In genomic region chr13:3669611-3670010, GRCm38 (mm10) we compare ENCODE assay signal across 13 mouse cellular contexts. TPM values are rescaled to one million over a fixed set of nuclear protein-coding genes. Genes with fewer than 3 reads are reported as not detected.
DNase-seq lines count a peak whose midpoint lies in the region; ATAC-seq lines count a peak whose summit lies in the region.
"Had no signal": no experiment of that assay in that cellular context is flagged by ENCODE, and none has a peak within 500 bp of the region (broad histone marks: within the 10 kb centered on the region; RNA-seq: fewer than 3 reads in every experiment).

No protein-coding gene starts in this region.

- H3K9me3 ChIP-seq in embryonic facial prominence, embryonic 10.5 days = peaks cover 4% of the 10 kb centered on the region; the same call in 1 of the 2 replicates
- H3K9me3 ChIP-seq in limb, embryonic 10.5 days (replicated peaks) = no peaks in the 10 kb centered on the region
- H3K9me3 ChIP-seq in liver, embryonic 16.5 days (replicated peaks; ENCODE audit: control insufficient read depth, low read length) = no peaks in the 10 kb centered on the region
- H3K9me3 ChIP-seq: forebrain, embryonic 13.5 days had no signal

- no peak overlapping the region for H3K4me3 ChIP-seq in embryonic facial prominence, embryonic 10.5 days
- H3K4me3 ChIP-seq in limb, embryonic 10.5 days = no peak overlapping the region
- H3K4me3 ChIP-seq in liver, embryonic 16.5 days (ENCODE audit: low read depth, low read length) = no peak overlapping the region
- H3K4me3 ChIP-seq: forebrain, embryonic 13.5 days; hindbrain, embryonic 12.5 days had no signal

- no peak overlapping the region for H3K4me2 ChIP-seq in liver, embryonic 16.5 days (ENCODE audit: low read depth, low read length)
- H3K4me2 ChIP-seq: forebrain, embryonic 13.5 days; hindbrain, embryonic 12.5 days had no signal

- no peak overlapping the region for H3K9ac ChIP-seq in liver, embryonic 16.5 days (ENCODE audit: low read depth, low read length)
- H3K9ac ChIP-seq: forebrain, embryonic 13.5 days; hindbrain, embryonic 12.5 days had no signal

- no peaks in the 10 kb centered on the region for H3K27me3 ChIP-seq in embryonic facial prominence, embryonic 10.5 days (replicated peaks; ENCODE audit: low read depth, poor library complexity, severe bottlenecking)
- H3K27me3 ChIP-seq in limb, embryonic 10.5 days (ENCODE audit: low read depth, poor library complexity, severe bottlenecking) = no peaks in the 10 kb centered on the region
- no peaks in the 10 kb centered on the region for H3K27me3 ChIP-seq in liver, embryonic 16.5 days (ENCODE audit: control insufficient read depth, insufficient read depth, low read depth, low read length)
- H3K27me3 ChIP-seq: forebrain, embryonic 13.5 days; hindbrain, embryonic 12.5 days had no signal

- H3K27ac ChIP-seq in embryonic facial prominence, embryonic 10.5 days (replicated peaks) = peak overlapping the region; percentile 75
- H3K27ac ChIP-seq in limb, embryonic 10.5 days = peak overlapping the region; percentile 12
- H3K27ac ChIP-seq in liver, embryonic 16.5 days (ENCODE audit: low read length) = no peak overlapping the region; the same call in 1 of the 2 replicates
- H3K27ac ChIP-seq: forebrain, embryonic 13.5 days; hindbrain, embryonic 12.5 days had no signal

- 80% methylated on average over 1 of the region's 1 CpGs for whole genome bisulfite sequencing in embryonic facial prominence, embryonic 10.5 days
- WGBS in limb, embryonic 10.5 days = 54% methylated on average over 1 of the region's 1 CpGs
- 37% methylated on average over 1 of the region's 1 CpGs for WGBS in liver, embryonic 16.5 days (ENCODE audit: insufficient replicate concordance)

- no peaks in the 10 kb centered on the region for H3K36me3 ChIP-seq in embryonic facial prominence, embryonic 10.5 days (replicated peaks)
- H3K36me3 ChIP-seq in limb, embryonic 10.5 days = no peaks in the 10 kb centered on the region
- H3K36me3 ChIP-seq in liver, embryonic 16.5 days (ENCODE audit: control insufficient read depth, insufficient read depth) = no peaks in the 10 kb centered on the region
- H3K36me3 ChIP-seq: hindbrain, embryonic 12.5 days had no signal

- DNase-seq in embryo, embryonic 10 days (ENCODE audit: low spot score) = peak; percentile 20
- no peak for DNase-seq in embryo, embryonic 10.5 days (ENCODE audit: low spot score)
- peak; percentile 21 for DNase-seq in embryonic facial prominence, embryonic 10.5 days (ENCODE audit: low spot score)
- no peak for DNase-seq in limb, embryonic 10.5 days (ENCODE audit: low spot score)
- DNase-seq in layer of hippocampus, postnatal 10 days (ENCODE audit: low spot score in 2 of 2) = no peak
- DNase-seq in ovary, postnatal 36 days (ENCODE audit: low spot score) = no peak
- DNase-seq in thymus, postnatal 36 days = no peak
- DNase-seq: cerebellum, adult 8-10 months; midbrain, embryonic 14.5 days; right cerebral cortex, postnatal 25 days had no signal

- peaks cover 25% of the 10 kb centered on the region for H3K4me1 ChIP-seq in embryonic facial prominence, embryonic 10.5 days
- H3K4me1 ChIP-seq in limb, embryonic 10.5 days = peaks cover 14% of the 10 kb centered on the region
- H3K4me1 ChIP-seq in liver, embryonic 16.5 days (ENCODE audit: control insufficient read depth, low read depth, low read length) = peaks cover 4% of the 10 kb centered on the region; the same call in 1 of the 2 replicates
- H3K4me1 ChIP-seq: forebrain, embryonic 13.5 days; hindbrain, embryonic 12.5 days had no signal

- peak; percentile 41 for ATAC-seq in liver, embryonic 16.5 days (ENCODE audit: low read depth)
- ATAC-seq: forebrain, embryonic 13.5 days had no signal

RNA-seq across cellular contexts. Expression of gene Asb13, which starts 35.8 kb away (rescaled TPM):
- 15.0 and 22.2 TPM in 2 replicates for polyA plus RNA-seq in embryonic facial prominence, embryonic 10.5 days (2016; fragmentation: Nextera tagmentation; extraction: Ambion mirVana)
- 14.9 and 16.1 TPM in 2 replicates for polyA plus RNA-seq in limb, embryonic 10.5 days (2016; fragmentation: Nextera tagmentation; extraction: Ambion mirVana)
- polyA plus RNA-seq in liver, embryonic 16.5 days (2015; fragmentation: Nextera tagmentation; extraction: Ambion mirVana) = 3.8 and 5.3 TPM in 2 replicates
- total RNA-seq in layer of hippocampus, postnatal 10 days (2021) = 10 to 100 TPM; 24.3 to 27.1 TPM

RNA-seq across cellular contexts. Expression of gene Fam208b, which starts 58.7 kb away (rescaled TPM):
- 25.5 and 27.5 TPM in 2 replicates for polyA plus RNA-seq in embryonic facial prominence, embryonic 10.5 days (2016; fragmentation: Nextera tagmentation; extraction: Ambion mirVana)
- polyA plus RNA-seq in limb, embryonic 10.5 days (2016; fragmentation: Nextera tagmentation; extraction: Ambion mirVana) = 23.7 and 25.8 TPM in 2 replicates
- 2.9 and 3.2 TPM in 2 replicates for polyA plus RNA-seq in liver, embryonic 16.5 days (2015; fragmentation: Nextera tagmentation; extraction: Ambion mirVana)
- total RNA-seq in layer of hippocampus, postnatal 10 days (2021) = 10 to 100 TPM; 26.1 to 27.9 TPM

Comparison
In these comparisons a context has a peak if more than half of its experiments do, and no peak if none do; other contexts are left out.
1. DNase-seq: peak in embryo, embryonic 10 days (single experiment) and embryonic facial prominence, embryonic 10.5 days (single experiment); none in embryo, embryonic 10.5 days (single experiment), limb, embryonic 10.5 days (single experiment), layer of hippocampus, postnatal 10 days (0 of 2), ovary, postnatal 36 days (single experiment) and thymus, postnatal 36 days (0 of 2).